Mouse (Mus musculus) bone marrow macrophage, adult 2 months (primary cell): ENCODE data around the gene Vps37b.

Experiments used
- CTCF ChIP-seq: IDR thresholded peaks from 2 replicates; pipeline ENCODE4 v1.5.1; 2012; ENCODE audit warnings: low read depth, mild to moderate bottlenecking, low read length, moderate library complexity
- POLR2A ChIP-seq: IDR thresholded peaks from 2 replicates; pipeline ENCODE4 v1.6.1; 2012; ENCODE audit warnings: mild to moderate bottlenecking, low read depth, low read length, borderline replicate concordance

DNA sequence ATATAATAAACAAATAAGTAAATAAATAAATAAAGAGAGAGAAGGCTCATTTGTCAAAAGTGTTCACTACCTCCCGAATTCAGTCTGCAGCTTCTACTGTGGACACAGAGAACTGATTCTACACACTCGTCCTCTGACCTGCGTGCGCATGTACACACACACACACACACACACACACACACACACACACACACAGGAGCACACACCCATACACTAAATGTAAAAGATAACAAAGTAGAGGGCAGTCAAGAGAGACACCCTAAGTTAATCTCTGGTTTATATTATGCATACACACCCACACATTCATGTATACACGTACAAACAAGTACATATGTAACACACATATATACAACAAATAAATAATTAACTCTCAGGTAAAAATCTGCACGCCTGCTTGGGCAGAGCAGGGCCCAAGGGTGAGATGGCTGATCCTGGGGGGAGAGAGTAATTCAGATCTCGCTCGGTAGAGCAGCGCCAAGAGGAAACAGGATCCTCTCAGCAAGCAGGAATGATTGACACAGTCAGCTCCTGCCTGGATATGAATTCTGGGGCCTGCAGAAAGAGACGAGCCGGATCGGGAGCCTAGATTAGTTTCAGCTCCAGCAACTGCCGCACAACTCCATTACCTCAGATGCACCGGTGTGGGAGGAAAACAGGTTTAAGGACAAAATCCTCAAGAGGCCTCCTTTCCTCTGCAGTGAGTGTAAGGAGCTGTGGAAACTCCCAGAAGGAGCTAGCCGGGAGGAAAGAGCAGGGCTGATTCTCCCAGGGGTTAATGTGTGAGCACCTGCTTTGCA is 17.4 kb upstream of the Vps37b start:
- TF ChIP-seq CTCF = 0 out of 2 replicates have a peak, but pooled peaks have one; percentile 9
- no peak for TF ChIP-seq POLR2A
